ENCODE assay signal across 15 mouse cellular contexts in the genomic region with DNA sequence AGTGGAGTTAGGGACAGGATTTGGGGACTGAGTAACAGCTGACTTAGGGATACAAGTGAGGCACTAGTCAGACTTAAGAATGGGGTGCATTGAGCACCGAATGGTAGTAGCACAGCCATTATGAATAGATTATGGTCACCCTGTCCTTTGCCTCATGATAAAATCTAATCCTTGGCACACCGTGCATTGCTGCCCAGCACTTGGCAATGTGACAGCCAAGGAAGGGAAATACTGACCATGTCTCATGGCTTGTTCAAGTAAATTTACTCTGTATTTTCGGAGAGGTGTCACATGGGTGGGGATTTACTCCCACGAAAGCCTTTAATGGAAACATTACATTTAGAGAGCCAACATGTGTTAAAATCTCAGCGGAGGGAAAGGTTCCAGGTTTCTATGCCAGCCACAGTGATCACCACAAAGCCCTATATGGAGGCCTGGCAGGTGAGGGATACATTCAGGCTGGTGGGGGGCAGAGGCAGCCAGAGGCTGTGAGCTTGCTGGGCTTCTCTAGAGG.
A peak's percentile ranks its signal among the peaks of the same experiment; 100 is the strongest.
DNase-seq lines count a peak whose midpoint lies in the region; ATAC-seq and TF ChIP-seq lines count a peak whose summit lies in the region.
"Had no signal": no experiment of that assay in that cellular context is flagged by ENCODE, and none has a peak within 500 bp of the region (broad histone marks: within the 10 kb centered on the region; RNA-seq: fewer than 3 reads in every experiment).

No protein-coding gene starts in this region.

- peaks cover 99% of the 10 kb centered on the region for H3K4me1 ChIP-seq in heart, embryonic 15.5 days (replicated peaks)
- peaks cover 68% of the 10 kb centered on the region for H3K4me1 ChIP-seq in limb, embryonic 12.5 days (replicated peaks)
- peaks cover 72% of the 10 kb centered on the region for H3K4me1 ChIP-seq in limb, embryonic 10.5 days
- peaks cover 50% of the 10 kb centered on the region for H3K4me1 ChIP-seq in small intestine, adult 2 months (ENCODE audit: control insufficient read depth, insufficient read depth, insufficient read length, low read length)

- H3K4me2 ChIP-seq in heart, embryonic 15.5 days: no peak overlapping the region
- H3K4me2 ChIP-seq in limb, embryonic 12.5 days: no peak overlapping the region
- H3K4me2 ChIP-seq: midbrain, embryonic 12.5 days had no signal

- H3K27me3 ChIP-seq in heart, embryonic 15.5 days: no peaks in the 10 kb centered on the region
- no peaks in the 10 kb centered on the region for H3K27me3 ChIP-seq in limb, embryonic 12.5 days
- H3K27me3 ChIP-seq in limb, embryonic 10.5 days (ENCODE audit: low read depth, poor library complexity, severe bottlenecking): no peaks in the 10 kb centered on the region
- no peaks in the 10 kb centered on the region for H3K27me3 ChIP-seq in small intestine, adult 2 months (ENCODE audit: control insufficient read depth, insufficient read depth, low read length)
- H3K27me3 ChIP-seq: Patski had no signal

- no peak for TF ChIP-seq CTCF in small intestine, adult 2 months (IDR thresholded peaks at IDR 0.05; ENCODE audit: extremely low read depth, insufficient read length, insufficient replicate concordance, low read depth, low read length)

- ATAC-seq in heart, embryonic 15.5 days (replicated peaks; ENCODE audit: insufficient number of reproducible peaks, insufficient read depth, low FRiP score, low read depth): no peak
- ATAC-seq in limb, embryonic 12.5 days (ENCODE audit: insufficient number of reproducible peaks, insufficient read depth, low FRiP score, low TSS enrichment, low read depth): no peak
- ATAC-seq: Patski had no signal

- H3K9ac ChIP-seq in heart, embryonic 15.5 days: no peak overlapping the region
- H3K9ac ChIP-seq in limb, embryonic 12.5 days (replicated peaks): no peak overlapping the region
- H3K9ac ChIP-seq: liver, embryonic 14.5 days; midbrain, embryonic 12.5 days had no signal

- intact Hi-C loops in gastrocnemius, postnatal 36 days (cut with DNase I): no loop called here

- H3K27ac ChIP-seq in heart, embryonic 15.5 days: peak overlapping the region; percentile 47; the same call in 1 of the 2 replicates
- peak overlapping the region; percentile 62; the same call in 1 of the 2 replicates for H3K27ac ChIP-seq in limb, embryonic 12.5 days
- no peak overlapping the region for H3K27ac ChIP-seq in limb, embryonic 10.5 days
- H3K27ac ChIP-seq in small intestine, adult 2 months (ENCODE audit: insufficient read depth, low read depth, low read length): peak overlapping the region; percentile 81
- H3K27ac ChIP-seq: forebrain, embryonic 10.5 days; hindbrain, embryonic 10.5 days; liver, embryonic 14.5 days; midbrain, embryonic 12.5 days had no signal

- no peak overlapping the region for H3K4me3 ChIP-seq in heart, embryonic 15.5 days
- H3K4me3 ChIP-seq in limb, embryonic 12.5 days (replicated peaks): no peak overlapping the region
- H3K4me3 ChIP-seq in limb, embryonic 10.5 days: no peak overlapping the region
- H3K4me3 ChIP-seq in small intestine, adult 2 months (ENCODE audit: low read depth, low read length): no peak overlapping the region
- H3K4me3 ChIP-seq: forebrain, embryonic 10.5 days; hindbrain, embryonic 10.5 days; midbrain, embryonic 12.5 days had no signal

- no peaks in the 10 kb centered on the region for H3K36me3 ChIP-seq in heart, embryonic 15.5 days
- peaks cover 25% of the 10 kb centered on the region; the same call in 1 of the 2 replicates for H3K36me3 ChIP-seq in limb, embryonic 12.5 days
- peaks cover 26% of the 10 kb centered on the region for H3K36me3 ChIP-seq in limb, embryonic 10.5 days
- no peaks in the 10 kb centered on the region for H3K36me3 ChIP-seq in small intestine, adult 2 months (ENCODE audit: control insufficient read depth, insufficient read depth, low read length)
- H3K36me3 ChIP-seq: midbrain, embryonic 12.5 days had no signal

- no peaks in the 10 kb centered on the region for H3K9me3 ChIP-seq in heart, embryonic 15.5 days (replicated peaks)
- H3K9me3 ChIP-seq in limb, embryonic 12.5 days: no peaks in the 10 kb centered on the region
- no peaks in the 10 kb centered on the region for H3K9me3 ChIP-seq in limb, embryonic 10.5 days (replicated peaks)
- H3K9me3 ChIP-seq: forebrain, embryonic 10.5 days; hindbrain, embryonic 10.5 days; midbrain, embryonic 12.5 days had no signal

- 61% methylated on average over 5 of the region's 5 CpGs for WGBS in heart, embryonic 15.5 days
- WGBS in limb, embryonic 12.5 days: 83% methylated on average over 5 of the region's 5 CpGs
- 91% methylated on average over 5 of the region's 5 CpGs for WGBS in limb, embryonic 10.5 days
- 46% methylated on average over 5 of the region's 5 CpGs for WGBS in small intestine, adult 2 months

- DNase-seq in cerebellum, postnatal 10 days: peak; percentile 62 to 64
- no peak for DNase-seq in cerebellum, adult 11 months
- DNase-seq in heart, postnatal 4 days: no peak
- DNase-seq in limb, embryonic 10.5 days (ENCODE audit: low spot score): no peak
- DNase-seq in gastrocnemius, postnatal 36 days: no peak
- DNase-seq: kidney, adult 11 months; right cerebral cortex, postnatal 4 days had no signal

- TF ChIP-seq POLR2A in small intestine, adult 2 months (IDR thresholded peaks at IDR 0.05; ENCODE audit: low read depth, low read length): no peak

Comparison
In these comparisons a context has a peak if more than half of its experiments do, and no peak if none do; other contexts are left out.
1. DNase-seq: peak in cerebellum, postnatal 10 days (2 of 2); none in cerebellum, adult 11 months (single experiment), heart, postnatal 4 days (single experiment), limb, embryonic 10.5 days (single experiment) and gastrocnemius, postnatal 36 days (0 of 2).